Mouse (Mus musculus) heart, postnatal 0 days (tissue): Measurements from ENCODE around the gene Egf. TPM values are rescaled to one million over a fixed set of nuclear protein-coding genes. Genes with fewer than 3 reads are reported as not detected.

Source experiments
- ATAC-seq: fragments of 200-750 bp; cut with Nextera tagmentation; 2 replicates; pipeline ENCODE4 v1.8.0; 2017; ENCODE audit warnings: low read depth, moderate number of reproducible peaks, moderate library complexity; ENCODE audit not compliant: insufficient read depth
- DNase-seq: peaks from one replicate; pipeline ENCODE4 v3.0.0-alpha.2; 2016; ENCODE audit warnings: low spot score
- H3K27ac ChIP-seq: fragments of 300-500 bp; sonication (generic); 2 replicates; pipeline ENCODE4 v1.5.1; 2014; ENCODE audit warnings: low read depth, mild to moderate bottlenecking
- H3K27me3 ChIP-seq: fragments of 300-500 bp; sonication (generic); 2 replicates; pipeline ENCODE4 v1.6.1; 2014; ENCODE audit warnings: low read length, mixed read lengths; ENCODE audit not compliant: control insufficient read depth, insufficient read depth
- H3K36me3 ChIP-seq: fragments of 300-500 bp; sonication (generic); replicated peaks from 2 replicates; pipeline ENCODE4 v1.6.1; 2014; ENCODE audit warnings: low read length, mixed read lengths; ENCODE audit not compliant: control insufficient read depth, insufficient read depth
- H3K4me1 ChIP-seq: fragments of 300-500 bp; sonication (generic); 2 replicates; pipeline ENCODE4 v1.6.1; 2014; ENCODE audit warnings: antibody characterized with exemption; ENCODE audit not compliant: control insufficient read depth, insufficient read depth
- H3K4me2 ChIP-seq: fragments of 300-500 bp; sonication (generic); 2 replicates; pipeline ENCODE4 v1.6.1; 2014; ENCODE audit warnings: low read depth, mild to moderate bottlenecking, low read length, moderate library complexity
- H3K4me3 ChIP-seq: fragments of 300-500 bp; sonication (generic); 2 replicates; pipeline ENCODE4 v1.5.1; 2014; ENCODE audit warnings: low read depth, low read length
- H3K9ac ChIP-seq: fragments of 300-500 bp; sonication (generic); replicated peaks from 2 replicates; pipeline ENCODE4 v1.6.1; 2014; ENCODE audit warnings: low read depth, low read length, mixed read lengths
- H3K9me3 ChIP-seq: fragments of 300-500 bp; sonication (generic); replicated peaks from 2 replicates; pipeline ENCODE4 v1.6.1; 2016; ENCODE audit warnings: low read length; ENCODE audit not compliant: control insufficient read depth
- CTCF ChIP-seq: IDR thresholded peaks from 2 replicates; pipeline ENCODE4 v1.5.1; 2016; ENCODE audit warnings: antibody characterized with exemption, control low read depth, low read depth
- EP300 ChIP-seq: IDR thresholded peaks from 2 replicates; pipeline ENCODE4 v1.6.1; 2016; ENCODE audit warnings: antibody characterized with exemption, low read depth
- WGBS: fragments of 180-500 bp; shearing (Covaris S2); extraction: QIAGEN DNeasy Blood & Tissue Kit; methylation state at CpG from one replicate; pipeline ENCODE4 v1.1.7; 2014; 5-methylcytosine and 5-hydroxymethylcytosine counted together
- polyA plus RNA-seq: library from polyadenylated mRNA; unstranded; fragments of >200 nt; fragmentation: Nextera tagmentation; extraction: Ambion mirVana; gene quantifications from 2 replicates; pipeline ENCODE4 v1.2.1, GENCODE M21; 2015
- total RNA-seq: library from RNA; depleted of rRNA; stranded (reverse); fragments of >200 nt; gene quantifications from 2 replicates; pipeline ENCODE4 v1.2.3, GENCODE M21; 2014; ENCODE audit warnings: low replicate concordance

The Egf gene
- total and polyA plus RNA-seq, 2 experiments from 2014 or later: 1.9 to 12.4 TPM

DNA sequence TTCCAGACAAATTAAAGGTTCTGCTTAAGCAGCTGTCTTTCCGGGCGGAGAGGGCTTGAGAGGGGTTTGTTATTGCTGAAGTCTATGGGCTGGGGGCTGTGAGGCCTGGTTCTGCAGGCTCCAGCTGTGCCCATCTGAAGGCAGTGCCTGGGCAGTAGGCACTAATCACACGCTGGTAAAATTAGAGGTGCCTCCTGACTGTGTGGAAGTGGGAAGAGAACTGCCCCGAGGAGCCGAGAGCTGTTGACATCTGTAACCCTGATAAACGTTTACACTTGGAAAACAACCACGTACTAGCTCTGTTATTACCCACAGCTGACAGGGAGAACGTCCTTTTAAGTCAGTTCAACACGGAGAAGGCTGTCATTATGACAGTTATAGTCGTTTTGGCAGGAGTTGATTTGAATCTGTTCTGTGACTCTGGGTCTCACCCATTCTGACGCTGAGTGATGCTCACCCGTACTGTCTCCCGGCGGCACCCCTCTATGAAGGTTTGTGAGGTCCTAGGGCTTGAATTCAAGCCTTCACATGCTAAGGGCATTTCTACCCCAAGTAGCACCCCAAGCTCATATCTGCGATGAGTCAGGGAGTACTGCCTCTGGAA is 40.5 kb downstream of the Egf start:
- peak; percentile 64 for DNase-seq
- WGBS: 39% methylated on average over 15 of the region's 15 CpGs
- H3K4me2 ChIP-seq: 0 out of 2 replicates have a peak overlapping the region, but pooled peaks have one; percentile 1
- TF ChIP-seq EP300: no peak
- no peak for TF ChIP-seq CTCF
- peaks cover 6% of the 10 kb centered on the region; the same call in 1 of the 2 replicates for H3K4me1 ChIP-seq
- H3K4me3 ChIP-seq: no peak overlapping the region
- H3K9ac ChIP-seq: no peak overlapping the region
- no peaks in the 10 kb centered on the region for H3K27me3 ChIP-seq
- 0 out of 2 replicates have a peak, but pooled peaks cover 6% of the 10 kb centered on the region for H3K36me3 ChIP-seq
- ATAC-seq: peak; percentile 90
- H3K9me3 ChIP-seq: no peaks in the 10 kb centered on the region
- H3K27ac ChIP-seq: peak overlapping the region; percentile 26

DNA sequence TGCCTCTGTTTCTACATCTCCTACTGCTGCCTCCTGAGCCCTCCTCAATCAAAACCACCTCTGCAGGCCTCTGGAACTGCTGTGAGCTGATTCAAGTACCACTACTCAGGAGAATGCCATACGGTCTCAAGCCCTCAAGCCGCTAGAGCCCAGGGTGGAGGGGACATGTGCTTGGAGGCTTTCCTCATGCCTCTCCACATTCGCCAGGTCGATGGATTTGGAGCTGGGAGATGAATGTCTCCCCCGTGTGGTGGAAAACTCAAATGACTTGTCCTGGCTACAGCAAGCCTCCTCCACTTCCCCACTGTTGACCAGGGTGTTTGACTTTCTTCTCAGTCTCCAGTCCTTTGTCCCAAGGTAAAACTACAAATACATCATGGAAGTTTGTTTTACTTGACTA is 47.0 kb downstream of the Egf start:
- Histone ChIP-seq H3K4me3 (no peak overlapping the region), H3K27ac (no peak overlapping the region), H3K9ac (no peak overlapping the region), H3K4me2 (no peak overlapping the region), H3K9me3 (no peaks in the 10 kb centered on the region), H3K36me3 (0 out of 2 replicates have a peak, but pooled peaks cover 6% of the 10 kb centered on the region), H3K4me1 (no peaks in the 10 kb centered on the region), H3K27me3 (no peaks in the 10 kb centered on the region)
- peak; percentile 71 for TF ChIP-seq CTCF
- TF ChIP-seq EP300: no peak
- ATAC-seq (peak; percentile 39; the same call in 1 of the 2 replicates), DNase-seq (peak; percentile 66)
- 15% methylated on average over 5 of the region's 5 CpGs for WGBS

DNA sequence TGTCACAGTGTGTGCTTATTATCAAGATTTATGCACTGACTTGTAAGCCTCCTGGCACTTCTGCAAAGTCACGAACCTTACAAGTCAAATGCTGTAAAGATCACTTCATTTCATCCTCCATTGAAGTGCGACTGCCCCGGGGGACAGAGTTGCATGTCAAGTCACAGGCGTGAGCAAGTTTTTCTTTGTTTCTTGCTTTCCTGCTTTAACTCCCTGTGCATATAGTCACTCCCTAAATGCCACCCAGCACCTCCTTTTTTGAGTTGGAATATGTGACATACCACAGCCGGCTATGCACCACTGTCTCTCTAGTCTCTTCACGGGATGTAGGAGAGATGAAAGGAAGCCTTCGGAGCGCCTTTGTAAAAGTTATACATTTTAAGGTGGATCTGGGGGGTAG is 56.2 kb downstream of the Egf start:
- Histone ChIP-seq H3K9ac (no peak overlapping the region), H3K27me3 (no peaks in the 10 kb centered on the region), H3K27ac (no peak overlapping the region), H3K4me1 (no peaks in the 10 kb centered on the region), H3K36me3 (no peaks in the 10 kb centered on the region), H3K4me2 (no peak overlapping the region), H3K9me3 (no peaks in the 10 kb centered on the region), H3K4me3 (no peak overlapping the region)
- TF ChIP-seq CTCF (no peak), EP300 (no peak)
- ATAC-seq (no peak), DNase-seq (no peak)
- 79% methylated on average over 8 of the region's 8 CpGs for WGBS

DNA sequence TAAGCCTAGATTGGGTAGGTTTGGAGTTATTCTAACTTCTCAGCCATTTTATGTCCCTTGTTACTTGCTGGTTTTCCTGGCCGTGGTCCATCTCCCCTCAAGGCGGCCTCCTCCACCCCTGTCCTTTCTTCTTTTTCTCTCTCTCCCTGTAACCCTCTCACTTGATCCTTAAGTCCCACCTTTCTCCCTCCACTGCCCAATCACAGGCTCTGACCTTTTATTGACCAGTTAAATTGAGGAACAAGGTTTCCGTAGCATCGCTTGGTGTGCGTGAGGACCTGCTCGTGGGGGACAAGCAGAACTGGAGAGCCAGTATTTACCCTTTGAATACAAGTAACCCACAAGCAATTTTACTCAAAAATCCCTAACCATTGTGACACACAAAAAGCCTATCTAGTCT is 56.8 kb downstream of the Egf start:
- DNase-seq: no peak
- Histone ChIP-seq H3K9ac (no peak overlapping the region), H3K36me3 (no peaks in the 10 kb centered on the region), H3K4me2 (no peak overlapping the region), H3K4me3 (no peak overlapping the region), H3K4me1 (no peaks in the 10 kb centered on the region), H3K27me3 (no peaks in the 10 kb centered on the region), H3K9me3 (no peaks in the 10 kb centered on the region), H3K27ac (no peak overlapping the region)
- 90% methylated on average over 6 of the region's 6 CpGs for WGBS
- no peak for ATAC-seq
- no peak for TF ChIP-seq EP300
- no peak for TF ChIP-seq CTCF

DNA sequence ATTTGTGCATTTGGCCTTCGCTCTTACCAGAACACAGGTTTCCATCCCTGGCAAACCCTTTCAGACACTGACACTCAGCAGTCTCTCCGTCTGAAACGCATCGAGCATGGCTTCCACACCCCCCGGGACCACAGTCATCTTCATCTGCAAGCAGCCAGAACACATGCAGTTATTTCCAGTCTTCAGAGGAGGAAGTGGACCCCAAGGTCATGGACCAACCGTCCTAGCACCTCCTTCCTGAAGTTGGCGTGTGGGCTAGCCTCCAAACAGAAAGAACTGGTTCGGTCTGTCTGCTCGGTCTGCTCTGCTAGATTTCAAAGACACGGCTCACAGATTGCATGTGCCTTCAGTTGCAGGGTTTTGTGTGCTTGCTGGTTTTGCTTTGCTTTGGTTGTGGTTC is 57.4 kb downstream of the Egf start:
- WGBS: 80% methylated on average over 10 of the region's 10 CpGs
- H3K4me1 ChIP-seq: no peaks in the 10 kb centered on the region
- no peaks in the 10 kb centered on the region for H3K27me3 ChIP-seq
- DNase-seq (no peak), ATAC-seq (no peak)
- no peak overlapping the region for H3K4me2 ChIP-seq
- no peaks in the 10 kb centered on the region for H3K9me3 ChIP-seq
- H3K27ac ChIP-seq: no peak overlapping the region
- H3K4me3 ChIP-seq: no peak overlapping the region
- TF ChIP-seq CTCF (no peak), EP300 (no peak)
- no peaks in the 10 kb centered on the region for H3K36me3 ChIP-seq
- H3K9ac ChIP-seq: no peak overlapping the region

DNA sequence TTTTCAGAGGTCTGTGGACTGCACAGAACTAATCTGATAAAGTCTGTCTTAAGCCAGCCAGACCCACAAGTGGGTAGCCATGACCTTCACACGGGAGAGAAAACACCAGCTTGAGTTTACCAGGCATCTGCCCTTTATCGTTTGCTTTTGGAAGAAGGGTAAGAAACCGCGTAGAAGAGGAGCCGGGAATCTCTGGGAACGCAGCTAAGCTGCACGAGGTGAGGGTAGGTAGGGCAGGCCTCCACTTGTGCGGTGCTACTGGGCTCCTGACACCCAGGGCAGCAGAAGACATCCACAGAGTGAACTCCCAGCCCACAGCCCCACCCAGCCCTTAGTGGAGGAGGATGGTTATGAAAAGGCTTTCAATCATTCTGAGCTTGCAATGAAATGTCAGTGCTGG is 59.2 kb downstream of the Egf start:
- no peaks in the 10 kb centered on the region for H3K36me3 ChIP-seq
- no peaks in the 10 kb centered on the region for H3K27me3 ChIP-seq
- H3K9me3 ChIP-seq: no peaks in the 10 kb centered on the region
- DNase-seq (no peak), ATAC-seq (no peak)
- no peak overlapping the region for H3K27ac ChIP-seq
- H3K4me3 ChIP-seq: no peak overlapping the region
- 80% methylated on average over 8 of the region's 8 CpGs for WGBS
- H3K9ac ChIP-seq: no peak overlapping the region
- H3K4me2 ChIP-seq: no peak overlapping the region
- H3K4me1 ChIP-seq: no peaks in the 10 kb centered on the region
- TF ChIP-seq CTCF (no peak), EP300 (no peak)
